In genomic region chr10:67185491-67186081, GRCm38 (mm10) we compare ENCODE assay signal across 8 mouse cellular contexts.
DNase-seq lines count a peak whose midpoint lies in the region; ATAC-seq and TF ChIP-seq lines count a peak whose summit lies in the region.

No protein-coding gene starts in this region.

- TF ChIP-seq EP300 in liver, postnatal 0 days (IDR thresholded peaks at IDR 0.05; ENCODE audit: low read depth) = peak; percentile 68

- no peaks in the 10 kb centered on the region for H3K27me3 ChIP-seq in E14TG2a.4 (ENCODE audit: insufficient read depth, low read length)
- no peaks in the 10 kb centered on the region for H3K27me3 ChIP-seq in forebrain, embryonic 13.5 days
- H3K27me3 ChIP-seq in liver, postnatal 0 days (ENCODE audit: insufficient read depth, low read length) = no peaks in the 10 kb centered on the region
- H3K27me3 ChIP-seq in neural tube, embryonic 14.5 days (ENCODE audit: control insufficient read depth, insufficient read depth, low read length) = no peaks in the 10 kb centered on the region

- peak overlapping the region; percentile 58 for H3K4me2 ChIP-seq in forebrain, embryonic 13.5 days
- H3K4me2 ChIP-seq in liver, postnatal 0 days (ENCODE audit: low read depth, low read length) = peak overlapping the region; percentile 83
- peak overlapping the region; percentile 71 for H3K4me2 ChIP-seq in neural tube, embryonic 14.5 days (ENCODE audit: low read depth, low read length)

- peak overlapping the region; percentile 95 for H3K27ac ChIP-seq in forebrain, embryonic 13.5 days
- H3K27ac ChIP-seq in liver, postnatal 0 days (ENCODE audit: low read depth) = peak overlapping the region; percentile 97
- peak overlapping the region; percentile 99 for H3K27ac ChIP-seq in neural tube, embryonic 14.5 days (ENCODE audit: low read depth, low read length)

- H3K9ac ChIP-seq in forebrain, embryonic 13.5 days = peak overlapping the region; percentile 63
- peak overlapping the region; percentile 78 for H3K9ac ChIP-seq in liver, postnatal 0 days (replicated peaks)
- H3K9ac ChIP-seq in neural tube, embryonic 14.5 days (replicated peaks; ENCODE audit: low read depth, low read length) = peak overlapping the region; percentile 73

- peaks cover 74% of the 10 kb centered on the region for H3K4me1 ChIP-seq in E14TG2a.4 (replicated peaks; ENCODE audit: low read depth, low read length)
- peaks cover 27% of the 10 kb centered on the region for H3K4me1 ChIP-seq in forebrain, embryonic 13.5 days
- H3K4me1 ChIP-seq in liver, postnatal 0 days (ENCODE audit: insufficient read depth) = peaks cover 32% of the 10 kb centered on the region
- H3K4me1 ChIP-seq in neural tube, embryonic 14.5 days (ENCODE audit: control insufficient read depth, insufficient read depth, low read length) = peaks cover 11% of the 10 kb centered on the region

- no peaks in the 10 kb centered on the region for H3K9me3 ChIP-seq in E14TG2a.4 (ENCODE audit: low read length)
- no peaks in the 10 kb centered on the region for H3K9me3 ChIP-seq in forebrain, embryonic 13.5 days (replicated peaks)
- no peaks in the 10 kb centered on the region for H3K9me3 ChIP-seq in liver, postnatal 0 days (ENCODE audit: low read length)
- H3K9me3 ChIP-seq in neural tube, embryonic 14.5 days (ENCODE audit: control insufficient read depth, low read length) = no peaks in the 10 kb centered on the region

- WGBS in forebrain, embryonic 13.5 days = under 1% methylated on average over 23 of the region's 23 CpGs
- under 1% methylated on average over 23 of the region's 23 CpGs for WGBS in large intestine, adult 2 months
- WGBS in liver, postnatal 0 days (ENCODE audit: insufficient replicate concordance) = under 1% methylated on average over 23 of the region's 23 CpGs
- WGBS in neural tube, embryonic 14.5 days = under 1% methylated on average over 23 of the region's 23 CpGs

- intact Hi-C loops in heart, postnatal 10 days (cut with DNase I) = loop anchor here (2.0 kb wide), 4 partner anchors 19 to 89 kb away; partner anchors contain the start of genes Jmjd1c and Reep3

- H3K4me3 ChIP-seq in E14TG2a.4 (replicated peaks; ENCODE audit: low read length) = peak overlapping the region; percentile 69
- H3K4me3 ChIP-seq in forebrain, embryonic 13.5 days = peak overlapping the region; percentile 40
- peak overlapping the region; percentile 73 for H3K4me3 ChIP-seq in liver, postnatal 0 days (ENCODE audit: low read depth, low read length)
- H3K4me3 ChIP-seq in neural tube, embryonic 14.5 days (ENCODE audit: low read depth, low read length) = peak overlapping the region; percentile 46

- H3K36me3 ChIP-seq in E14TG2a.4 (ENCODE audit: insufficient read depth, low read length) = peaks cover 8% of the 10 kb centered on the region
- no peaks in the 10 kb centered on the region; the same call in 1 of the 2 replicates for H3K36me3 ChIP-seq in forebrain, embryonic 13.5 days (ENCODE audit: poor library complexity, severe bottlenecking)
- H3K36me3 ChIP-seq in liver, postnatal 0 days (replicated peaks; ENCODE audit: insufficient read depth, low read length) = peaks cover 4% of the 10 kb centered on the region; the same call in 1 of the 2 replicates
- no peaks in the 10 kb centered on the region for H3K36me3 ChIP-seq in neural tube, embryonic 14.5 days (ENCODE audit: control insufficient read depth, insufficient read depth, low read length)

- DNase-seq in heart, postnatal 10 days = peak; percentile 89 to 92
- peak; percentile 79 for DNase-seq in large intestine, adult 2 months (ENCODE audit: low read depth, low spot score)
- DNase-seq in liver, postnatal 0 days = peak; percentile 76
- DNase-seq in testis, postnatal 10 days (ENCODE audit: low spot score) = peak; percentile 56

- no peak for TF ChIP-seq CTCF in E14TG2a.4 (conservative IDR thresholded peaks at IDR 0.05; ENCODE audit: low read length)
- peak; percentile 13; the same call in 1 of the 2 replicates for TF ChIP-seq CTCF in liver, postnatal 0 days (IDR thresholded peaks at IDR 0.05; ENCODE audit: low read depth)

- ATAC-seq in cerebellum, adult (ENCODE audit: insufficient number of reproducible peaks, low FRiP score, low TSS enrichment) = peak; percentile 94
- peak; percentile 97 for ATAC-seq in forebrain, embryonic 13.5 days
- peak; percentile 94 for ATAC-seq in liver, postnatal 0 days
- peak; percentile 96 for ATAC-seq in neural tube, embryonic 14.5 days (ENCODE audit: low read depth)

Comparison
In these comparisons a context has a peak if more than half of its experiments do, and no peak if none do; other contexts are left out.
1. Peak in every context shown above with its lines: DNase-seq, ATAC-seq, H3K4me3 ChIP-seq and H3K27ac ChIP-seq.